ENCODE assay signal across 8 mouse cellular contexts in the genomic region with DNA sequence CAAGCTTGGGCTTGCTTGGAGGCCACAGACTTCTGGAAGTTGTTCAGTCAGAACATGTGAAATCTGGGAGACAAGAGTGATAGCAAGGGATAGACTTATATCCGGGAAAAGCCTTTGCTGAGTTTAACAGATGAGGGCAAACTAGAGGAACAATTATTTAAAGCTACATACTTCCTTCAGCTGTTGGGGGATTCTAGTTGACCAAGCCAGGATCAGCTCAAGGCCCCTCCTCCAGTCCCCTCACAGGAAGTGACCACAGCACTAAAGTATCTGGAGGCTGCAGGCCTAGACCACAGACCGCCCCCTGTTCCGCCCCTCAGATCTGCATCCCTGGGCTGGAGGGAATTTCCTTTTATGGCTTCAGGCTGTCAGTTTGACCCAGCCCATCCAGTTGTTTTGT. TPM values are rescaled to one million over a fixed set of nuclear protein-coding genes. Genes with fewer than 3 reads are reported as not detected.
A peak's percentile ranks its signal among the peaks of the same experiment; 100 is the strongest.
DNase-seq lines count a peak whose midpoint lies in the region; ATAC-seq and TF ChIP-seq lines count a peak whose summit lies in the region.

No protein-coding gene starts in this region.

- H3K4me3 ChIP-seq in midbrain, embryonic 10.5 days: peak overlapping the region; percentile 24; the same call in 1 of the 2 replicates
- no peak overlapping the region for H3K4me3 ChIP-seq in midbrain, postnatal 0 days (ENCODE audit: low read depth, low read length)
- peak overlapping the region; percentile 74 for H3K4me3 ChIP-seq in embryonic facial prominence, embryonic 15.5 days (replicated peaks)
- H3K4me3 ChIP-seq in hindbrain, embryonic 11.5 days (ENCODE audit: low read depth, low read length): no peak overlapping the region
- H3K4me3 ChIP-seq in limb, embryonic 15.5 days: peak overlapping the region; percentile 81
- no peak overlapping the region for H3K4me3 ChIP-seq in midbrain, embryonic 16.5 days (ENCODE audit: low read depth, low read length)

- WGBS in midbrain, embryonic 10.5 days: 29% methylated on average over 3 of the region's 3 CpGs
- 43% methylated on average over 3 of the region's 3 CpGs for WGBS in midbrain, postnatal 0 days
- 17% methylated on average over 3 of the region's 3 CpGs for WGBS in embryonic facial prominence, embryonic 15.5 days
- 39% methylated on average over 3 of the region's 3 CpGs for WGBS in hindbrain, embryonic 11.5 days
- 25% methylated on average over 3 of the region's 3 CpGs for WGBS in limb, embryonic 15.5 days
- 35% methylated on average over 3 of the region's 3 CpGs for WGBS in midbrain, embryonic 16.5 days

- no peaks in the 10 kb centered on the region for H3K9me3 ChIP-seq in midbrain, embryonic 10.5 days (replicated peaks)
- no peaks in the 10 kb centered on the region for H3K9me3 ChIP-seq in midbrain, postnatal 0 days (ENCODE audit: low read length)
- no peaks in the 10 kb centered on the region for H3K9me3 ChIP-seq in embryonic facial prominence, embryonic 15.5 days (replicated peaks)
- no peaks in the 10 kb centered on the region for H3K9me3 ChIP-seq in hindbrain, embryonic 11.5 days (ENCODE audit: control insufficient read depth, low read length)
- H3K9me3 ChIP-seq in limb, embryonic 15.5 days: no peaks in the 10 kb centered on the region
- no peaks in the 10 kb centered on the region for H3K9me3 ChIP-seq in midbrain, embryonic 16.5 days (replicated peaks; ENCODE audit: control insufficient read depth, low read length, poor library complexity, severe bottlenecking)

- no peak for ATAC-seq in midbrain, postnatal 0 days (ENCODE audit: low FRiP score)
- ATAC-seq in embryonic facial prominence, embryonic 15.5 days (ENCODE audit: insufficient number of reproducible peaks, low FRiP score, low TSS enrichment, low read depth): peak; percentile 72; the same call in 1 of the 2 replicates
- ATAC-seq in hindbrain, embryonic 11.5 days (ENCODE audit: low FRiP score): no peak
- peak; percentile 71 for ATAC-seq in limb, embryonic 15.5 days (ENCODE audit: insufficient number of reproducible peaks, low FRiP score, low TSS enrichment, low read depth)
- ATAC-seq in midbrain, embryonic 16.5 days: no peak

- peak overlapping the region; percentile 64; the same call in 1 of the 2 replicates for H3K27ac ChIP-seq in midbrain, embryonic 10.5 days (replicated peaks)
- no peak overlapping the region for H3K27ac ChIP-seq in midbrain, postnatal 0 days (ENCODE audit: low read depth, low read length)
- peak overlapping the region; percentile 89 for H3K27ac ChIP-seq in embryonic facial prominence, embryonic 15.5 days (replicated peaks)
- H3K27ac ChIP-seq in hindbrain, embryonic 11.5 days (ENCODE audit: low read depth, low read length): 0 out of 2 replicates have a peak overlapping the region, but pooled peaks have one; percentile 20
- peak overlapping the region; percentile 87 for H3K27ac ChIP-seq in limb, embryonic 15.5 days
- H3K27ac ChIP-seq in midbrain, embryonic 16.5 days (ENCODE audit: low read length): peak overlapping the region; percentile 32; the same call in 1 of the 2 replicates

- TF ChIP-seq CTCF in midbrain, postnatal 0 days (IDR thresholded peaks at IDR 0.05): no peak

- H3K4me1 ChIP-seq in midbrain, embryonic 10.5 days: peaks cover 52% of the 10 kb centered on the region
- H3K4me1 ChIP-seq in midbrain, postnatal 0 days (ENCODE audit: insufficient read depth, low read length): peaks cover 9% of the 10 kb centered on the region; the same call in 1 of the 2 replicates
- peaks cover 47% of the 10 kb centered on the region for H3K4me1 ChIP-seq in embryonic facial prominence, embryonic 15.5 days
- peaks cover 4% of the 10 kb centered on the region; the same call in 1 of the 2 replicates for H3K4me1 ChIP-seq in hindbrain, embryonic 11.5 days (replicated peaks; ENCODE audit: control insufficient read depth, insufficient read depth, low read length)
- peaks cover 43% of the 10 kb centered on the region for H3K4me1 ChIP-seq in limb, embryonic 15.5 days
- H3K4me1 ChIP-seq in midbrain, embryonic 16.5 days (ENCODE audit: control insufficient read depth, insufficient read depth, low read length): peaks cover 35% of the 10 kb centered on the region

- no peak overlapping the region for H3K9ac ChIP-seq in midbrain, postnatal 0 days (replicated peaks; ENCODE audit: low read length, poor library complexity, severe bottlenecking)
- no peak overlapping the region for H3K9ac ChIP-seq in embryonic facial prominence, embryonic 15.5 days
- H3K9ac ChIP-seq in hindbrain, embryonic 11.5 days (ENCODE audit: low read depth, low read length): no peak overlapping the region
- H3K9ac ChIP-seq in limb, embryonic 15.5 days: no peak overlapping the region
- no peak overlapping the region for H3K9ac ChIP-seq in midbrain, embryonic 16.5 days (ENCODE audit: low read depth, low read length)

- H3K27me3 ChIP-seq in midbrain, embryonic 10.5 days (ENCODE audit: low read depth, poor library complexity, severe bottlenecking): no peaks in the 10 kb centered on the region
- H3K27me3 ChIP-seq in midbrain, postnatal 0 days (ENCODE audit: insufficient read depth, low read length): no peaks in the 10 kb centered on the region
- H3K27me3 ChIP-seq in embryonic facial prominence, embryonic 15.5 days: no peaks in the 10 kb centered on the region
- no peaks in the 10 kb centered on the region for H3K27me3 ChIP-seq in hindbrain, embryonic 11.5 days (ENCODE audit: control insufficient read depth, insufficient read depth, low read length)
- H3K27me3 ChIP-seq in limb, embryonic 15.5 days: no peaks in the 10 kb centered on the region
- H3K27me3 ChIP-seq in midbrain, embryonic 16.5 days (ENCODE audit: control insufficient read depth, insufficient read depth, low read depth, low read length): no peaks in the 10 kb centered on the region

- peaks cover 44% of the 10 kb centered on the region for H3K36me3 ChIP-seq in midbrain, embryonic 10.5 days
- H3K36me3 ChIP-seq in midbrain, postnatal 0 days (ENCODE audit: insufficient read depth, low read length): peaks cover 18% of the 10 kb centered on the region
- peaks cover 44% of the 10 kb centered on the region for H3K36me3 ChIP-seq in embryonic facial prominence, embryonic 15.5 days
- H3K36me3 ChIP-seq in hindbrain, embryonic 11.5 days (ENCODE audit: control insufficient read depth, insufficient read depth, low read length): no peaks in the 10 kb centered on the region
- H3K36me3 ChIP-seq in limb, embryonic 15.5 days: peaks cover 44% of the 10 kb centered on the region
- peaks cover 8% of the 10 kb centered on the region for H3K36me3 ChIP-seq in midbrain, embryonic 16.5 days (ENCODE audit: control insufficient read depth, insufficient read depth, low read length)

- no peak overlapping the region; the same call in 1 of the 2 replicates for H3K4me2 ChIP-seq in midbrain, postnatal 0 days (ENCODE audit: low read depth, low read length, poor library complexity, severe bottlenecking)
- H3K4me2 ChIP-seq in embryonic facial prominence, embryonic 15.5 days (replicated peaks): peak overlapping the region; percentile 59
- no peak overlapping the region for H3K4me2 ChIP-seq in hindbrain, embryonic 11.5 days (replicated peaks; ENCODE audit: low read depth, low read length)
- H3K4me2 ChIP-seq in limb, embryonic 15.5 days: peak overlapping the region; percentile 62
- H3K4me2 ChIP-seq in midbrain, embryonic 16.5 days (ENCODE audit: low read length): peak overlapping the region; percentile 22; the same call in 1 of the 2 replicates

- peak; percentile 58 for DNase-seq in midbrain, embryonic 10.5 days (ENCODE audit: low spot score)
- no peak for DNase-seq in midbrain, postnatal 0 days (ENCODE audit: low spot score)
- DNase-seq in hindbrain, embryonic 11.5 days (ENCODE audit: low spot score): no peak
- DNase-seq in thymus, postnatal 36 days: no peak
- DNase-seq in cerebellum, postnatal 36 days: no peak

RNA-seq across cellular contexts. Expression of a gene that starts 1.8 kb away (rescaled TPM):
- 35.4 and 44.0 TPM in 2 replicates for polyA plus RNA-seq in midbrain, embryonic 10.5 days (2016; fragmentation: Nextera tagmentation; extraction: Ambion mirVana)
- total RNA-seq in midbrain, postnatal 0 days (2014; rRNA removed): 19.1 and 29.3 TPM in 2 replicates
- 16.1 and 19.4 TPM in 2 replicates for polyA plus RNA-seq in midbrain, postnatal 0 days (2015; fragmentation: Nextera tagmentation; extraction: Ambion mirVana)
- polyA plus RNA-seq in embryonic facial prominence, embryonic 15.5 days (2015; fragmentation: Nextera tagmentation; extraction: Ambion mirVana): 35.4 and 40.9 TPM in 2 replicates
- polyA plus RNA-seq in hindbrain, embryonic 11.5 days (2014; fragmentation: Nextera tagmentation; extraction: Ambion mirVana): 33.1 and 44.1 TPM in 2 replicates
- 36.4 and 41.8 TPM in 2 replicates for polyA plus RNA-seq in limb, embryonic 15.5 days (2015; fragmentation: Nextera tagmentation; extraction: Ambion mirVana)
- 22.4 and 23.4 TPM in 2 replicates for polyA plus RNA-seq in midbrain, embryonic 16.5 days (2015; fragmentation: Nextera tagmentation; extraction: Ambion mirVana)

RNA-seq across cellular contexts. Expression of a gene that starts 2.6 kb away (rescaled TPM):
- 236 and 240 TPM in 2 replicates for polyA plus RNA-seq in midbrain, embryonic 10.5 days (2016; fragmentation: Nextera tagmentation; extraction: Ambion mirVana)
- total RNA-seq in midbrain, postnatal 0 days (2014; rRNA removed): 122 and 130 TPM in 2 replicates
- 139 and 154 TPM in 2 replicates for polyA plus RNA-seq in midbrain, postnatal 0 days (2015; fragmentation: Nextera tagmentation; extraction: Ambion mirVana)
- polyA plus RNA-seq in embryonic facial prominence, embryonic 15.5 days (2015; fragmentation: Nextera tagmentation; extraction: Ambion mirVana): 357 and 386 TPM in 2 replicates
- 252 and 264 TPM in 2 replicates for polyA plus RNA-seq in hindbrain, embryonic 11.5 days (2014; fragmentation: Nextera tagmentation; extraction: Ambion mirVana)
- 327 and 418 TPM in 2 replicates for polyA plus RNA-seq in limb, embryonic 15.5 days (2015; fragmentation: Nextera tagmentation; extraction: Ambion mirVana)
- polyA plus RNA-seq in midbrain, embryonic 16.5 days (2015; fragmentation: Nextera tagmentation; extraction: Ambion mirVana): 183 and 192 TPM in 2 replicates

RNA-seq across cellular contexts. Expression of a gene that starts 5.2 kb away (rescaled TPM):
- 160 and 188 TPM in 2 replicates for polyA plus RNA-seq in midbrain, embryonic 10.5 days (2016; fragmentation: Nextera tagmentation; extraction: Ambion mirVana)
- total RNA-seq in midbrain, postnatal 0 days (2014; rRNA removed): 65.7 and 87.1 TPM in 2 replicates
- 91.2 and 102 TPM in 2 replicates for polyA plus RNA-seq in midbrain, postnatal 0 days (2015; fragmentation: Nextera tagmentation; extraction: Ambion mirVana)
- polyA plus RNA-seq in embryonic facial prominence, embryonic 15.5 days (2015; fragmentation: Nextera tagmentation; extraction: Ambion mirVana): 128 and 131 TPM in 2 replicates
- 175 and 191 TPM in 2 replicates for polyA plus RNA-seq in hindbrain, embryonic 11.5 days (2014; fragmentation: Nextera tagmentation; extraction: Ambion mirVana)
- 80.1 and 104 TPM in 2 replicates for polyA plus RNA-seq in limb, embryonic 15.5 days (2015; fragmentation: Nextera tagmentation; extraction: Ambion mirVana)
- 76.5 and 78.4 TPM in 2 replicates for polyA plus RNA-seq in midbrain, embryonic 16.5 days (2015; fragmentation: Nextera tagmentation; extraction: Ambion mirVana)

RNA-seq across cellular contexts. Expression of a gene that starts 13.1 kb away (rescaled TPM):
- polyA plus RNA-seq in midbrain, embryonic 10.5 days (2016; fragmentation: Nextera tagmentation; extraction: Ambion mirVana): 66.1 and 66.9 TPM in 2 replicates
- 38.3 and 66.8 TPM in 2 replicates for total RNA-seq in midbrain, postnatal 0 days (2014; rRNA removed)
- 41.3 and 42.2 TPM in 2 replicates for polyA plus RNA-seq in midbrain, postnatal 0 days (2015; fragmentation: Nextera tagmentation; extraction: Ambion mirVana)
- polyA plus RNA-seq in embryonic facial prominence, embryonic 15.5 days (2015; fragmentation: Nextera tagmentation; extraction: Ambion mirVana): 67.0 and 82.0 TPM in 2 replicates
- 43.3 and 51.5 TPM in 2 replicates for polyA plus RNA-seq in hindbrain, embryonic 11.5 days (2014; fragmentation: Nextera tagmentation; extraction: Ambion mirVana)
- 74.3 and 75.9 TPM in 2 replicates for polyA plus RNA-seq in limb, embryonic 15.5 days (2015; fragmentation: Nextera tagmentation; extraction: Ambion mirVana)
- 32.1 and 38.6 TPM in 2 replicates for polyA plus RNA-seq in midbrain, embryonic 16.5 days (2015; fragmentation: Nextera tagmentation; extraction: Ambion mirVana)

RNA-seq across cellular contexts. Expression of a gene that starts 48.5 kb away (rescaled TPM):
- polyA plus RNA-seq in midbrain, embryonic 10.5 days (2016; fragmentation: Nextera tagmentation; extraction: Ambion mirVana): 6.7 and 10.1 TPM in 2 replicates
- total RNA-seq in midbrain, postnatal 0 days (2014; rRNA removed): 101 and 105 TPM in 2 replicates
- polyA plus RNA-seq in midbrain, postnatal 0 days (2015; fragmentation: Nextera tagmentation; extraction: Ambion mirVana): 7.0 and 7.5 TPM in 2 replicates
- polyA plus RNA-seq in embryonic facial prominence, embryonic 15.5 days (2015; fragmentation: Nextera tagmentation; extraction: Ambion mirVana): 15.5 and 17.7 TPM in 2 replicates
- 15.0 and 17.7 TPM in 2 replicates for polyA plus RNA-seq in hindbrain, embryonic 11.5 days (2014; fragmentation: Nextera tagmentation; extraction: Ambion mirVana)
- polyA plus RNA-seq in limb, embryonic 15.5 days (2015; fragmentation: Nextera tagmentation; extraction: Ambion mirVana): 13.3 and 16.2 TPM in 2 replicates
- polyA plus RNA-seq in midbrain, embryonic 16.5 days (2015; fragmentation: Nextera tagmentation; extraction: Ambion mirVana): 12.5 and 14.3 TPM in 2 replicates

Comparison
In these comparisons a context has a peak if more than half of its experiments do, and no peak if none do; other contexts are left out.
1. H3K4me3 ChIP-seq: peak in midbrain, embryonic 10.5 days (single experiment), embryonic facial prominence, embryonic 15.5 days (single experiment) and limb, embryonic 15.5 days (single experiment); none in midbrain, postnatal 0 days (single experiment), hindbrain, embryonic 11.5 days (single experiment) and midbrain, embryonic 16.5 days (single experiment).
2. H3K4me2 ChIP-seq: peak in embryonic facial prominence, embryonic 15.5 days (single experiment), limb, embryonic 15.5 days (single experiment) and midbrain, embryonic 16.5 days (single experiment); none in midbrain, postnatal 0 days (single experiment) and hindbrain, embryonic 11.5 days (single experiment).
3. ATAC-seq: peak in embryonic facial prominence, embryonic 15.5 days (single experiment) and limb, embryonic 15.5 days (single experiment); none in midbrain, postnatal 0 days (single experiment), hindbrain, embryonic 11.5 days (single experiment) and midbrain, embryonic 16.5 days (single experiment).